ENCODE assay signal across 12 mouse cellular contexts in genomic region chr9:115338816-115339215, GRCm38 (mm10). TPM values are rescaled to one million over a fixed set of nuclear protein-coding genes. Genes with fewer than 3 reads are reported as not detected.
A peak's percentile ranks its signal among the peaks of the same experiment; 100 is the strongest.
DNase-seq lines count a peak whose midpoint lies in the region; ATAC-seq lines count a peak whose summit lies in the region.
"Had no signal": no experiment of that assay in that cellular context is flagged by ENCODE, and none has a peak within 500 bp of the region (broad histone marks: within the 10 kb centered on the region; RNA-seq: fewer than 3 reads in every experiment).

No protein-coding gene starts in this region.

- peak overlapping the region; percentile 73 for H3K27ac ChIP-seq in forebrain, embryonic 15.5 days (replicated peaks)
- H3K27ac ChIP-seq: limb, embryonic 13.5 days; lung, embryonic 15.5 days had no signal

- H3K4me1 ChIP-seq in forebrain, embryonic 15.5 days, result peaks cover 30% of the 10 kb centered on the region

- intact Hi-C loops in heart, postnatal 36 days (cut with DNase I), result no loop called here

- no peaks in the 10 kb centered on the region for H3K36me3 ChIP-seq in forebrain, embryonic 15.5 days
- H3K36me3 ChIP-seq: heart, embryonic 12.5 days; limb, embryonic 13.5 days; lung, embryonic 15.5 days had no signal

- H3K4me3 ChIP-seq in forebrain, embryonic 15.5 days, result no peak overlapping the region
- H3K4me3 ChIP-seq: heart, embryonic 12.5 days; limb, embryonic 13.5 days; lung, embryonic 15.5 days had no signal

- H3K9ac ChIP-seq in forebrain, embryonic 15.5 days (replicated peaks), result no peak overlapping the region
- H3K9ac ChIP-seq: heart, embryonic 12.5 days; limb, embryonic 13.5 days; lung, embryonic 15.5 days had no signal

- no peaks in the 10 kb centered on the region for H3K9me3 ChIP-seq in forebrain, embryonic 15.5 days
- H3K9me3 ChIP-seq: heart, embryonic 12.5 days; limb, embryonic 13.5 days; lung, embryonic 15.5 days had no signal

- no peaks in the 10 kb centered on the region for H3K27me3 ChIP-seq in forebrain, embryonic 15.5 days
- H3K27me3 ChIP-seq: limb, embryonic 13.5 days; lung, embryonic 15.5 days had no signal

- peak; percentile 22 for DNase-seq in retina, postnatal 1 day
- no peak for DNase-seq in retina, embryonic 14.5 days (ENCODE audit: low spot score)
- peak; percentile 32 to 72 for DNase-seq in left cerebral cortex, adult 9 months (ENCODE audit: low spot score in 2 of 2)
- peak; percentile 80 for DNase-seq in telencephalon, adult 2 months (ENCODE audit: low read depth, low spot score)
- no peak for DNase-seq in lung, postnatal 36 days
- DNase-seq in heart, postnatal 36 days, result no peak
- DNase-seq in thymus, adult 18-20 months, result no peak
- DNase-seq: kidney, postnatal 25 days had no signal

- no peak overlapping the region for H3K4me2 ChIP-seq in forebrain, embryonic 15.5 days (replicated peaks)
- H3K4me2 ChIP-seq: heart, embryonic 12.5 days; limb, embryonic 13.5 days; lung, embryonic 15.5 days had no signal

- ATAC-seq in forebrain, embryonic 15.5 days (replicated peaks), result peak; percentile 92

- 21% methylated on average over 6 of the region's 6 CpGs for WGBS in forebrain, embryonic 15.5 days

RNA-seq across cellular contexts. Expression of gene Stt3b, which starts 28.6 kb away (rescaled TPM):
- 77.5 and 80.5 TPM in 2 replicates for polyA plus RNA-seq in forebrain, embryonic 15.5 days (2015; fragmentation: Nextera tagmentation; extraction: Ambion mirVana)
- 10 to 100 TPM; 55.3 to 57.4 TPM for total RNA-seq in heart, postnatal 36 days (2021)

Comparison
In these comparisons a context has a peak if more than half of its experiments do, and no peak if none do; other contexts are left out.
1. DNase-seq: peak in retina, postnatal 1 day (single experiment), left cerebral cortex, adult 9 months (2 of 2) and telencephalon, adult 2 months (single experiment); none in retina, embryonic 14.5 days (single experiment), lung, postnatal 36 days (single experiment), heart, postnatal 36 days (0 of 2) and thymus, adult 18-20 months (0 of 2).